Mouse (Mus musculus): ENCODE results near the gene Olfr69. TPM values are rescaled to one million over a fixed set of nuclear protein-coding genes. Genes with fewer than 3 reads are reported as not detected.
"Not testable (repeated sequence)": the region's sequence is repeated elsewhere in the genome, so short reads cannot be mapped to it uniquely, and the experiment has no call there.

The Olfr69 gene
- not detected for total RNA-seq (2021)
- long read RNA-seq, experiment 1: 0 reads
- long read RNA-seq, experiment 2: 0 reads

- H3K27ac ChIP-seq: no peak within 1 kb of the TSS
- intact Hi-C loops (cut with DNase I): no loop called here
- no peak within 1 kb of the TSS for H3K4me3 ChIP-seq
- TF ChIP-seq CTCF (IDR thresholded peaks at IDR 0.05): no peak
- no peak for DNase-seq
Measured at GRCm38 (mm10) chr7:103771494-103771893, at the start of gene Olfr69. Olfr69 (minus strand) TSS chr7:103771594.

GRCm38 (mm10) chr7:103815085-103815484 is 43.7 kb upstream of the Olfr69 start:
- intact Hi-C loops (cut with DNase I); H3K27ac ChIP-seq; DNase-seq; H3K4me3 ChIP-seq: not testable (repeated sequence)

DNA sequence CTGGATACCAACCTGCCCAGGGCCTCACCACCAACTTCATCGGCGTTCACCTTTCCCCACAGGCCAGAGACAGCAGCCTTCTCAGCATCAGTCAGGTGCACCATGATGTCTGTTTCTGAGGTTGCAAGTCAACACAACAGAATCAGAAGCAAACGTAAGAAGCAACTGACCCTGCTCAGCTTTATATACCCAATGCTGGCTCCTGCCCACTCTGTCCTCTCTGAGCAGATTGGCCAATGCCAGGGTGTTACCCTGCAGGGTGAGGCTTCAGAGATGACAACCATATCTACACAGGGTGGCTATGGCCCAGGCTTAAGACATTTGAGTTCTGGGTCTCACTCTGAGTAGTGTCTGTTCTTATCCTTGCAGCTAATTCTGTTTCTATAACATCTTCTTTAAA is 42.4 kb upstream of the Olfr69 start, which contains the start of gene Hbb-bt:
Hbb-bt (minus strand) TSS at position 231 of the 400 bp plus-strand sequence.
- no peak within 1 kb of the TSS for H3K27ac ChIP-seq
- H3K4me3 ChIP-seq: no peak within 1 kb of the TSS
- no peak for DNase-seq
- intact Hi-C loops (cut with DNase I): no loop called here
- no peak for TF ChIP-seq CTCF (IDR thresholded peaks at IDR 0.05)

GRCm38 (mm10) chr7:103813152-103813551 is 41.8 kb upstream of the Olfr69 start:
- H3K27ac ChIP-seq; intact Hi-C loops (cut with DNase I); DNase-seq; H3K4me3 ChIP-seq: not testable (repeated sequence)

- intact Hi-C loops (cut with DNase I): no loop called here
- Histone ChIP-seq H3K4me3 (no peak overlapping the region), H3K27ac (no peak overlapping the region)
- TF ChIP-seq CTCF (IDR thresholded peaks at IDR 0.05): no peak
- no peak for DNase-seq
Measured at GRCm38 (mm10) chr7:103812174-103812573, 40.8 kb upstream of the Olfr69 start.

DNA sequence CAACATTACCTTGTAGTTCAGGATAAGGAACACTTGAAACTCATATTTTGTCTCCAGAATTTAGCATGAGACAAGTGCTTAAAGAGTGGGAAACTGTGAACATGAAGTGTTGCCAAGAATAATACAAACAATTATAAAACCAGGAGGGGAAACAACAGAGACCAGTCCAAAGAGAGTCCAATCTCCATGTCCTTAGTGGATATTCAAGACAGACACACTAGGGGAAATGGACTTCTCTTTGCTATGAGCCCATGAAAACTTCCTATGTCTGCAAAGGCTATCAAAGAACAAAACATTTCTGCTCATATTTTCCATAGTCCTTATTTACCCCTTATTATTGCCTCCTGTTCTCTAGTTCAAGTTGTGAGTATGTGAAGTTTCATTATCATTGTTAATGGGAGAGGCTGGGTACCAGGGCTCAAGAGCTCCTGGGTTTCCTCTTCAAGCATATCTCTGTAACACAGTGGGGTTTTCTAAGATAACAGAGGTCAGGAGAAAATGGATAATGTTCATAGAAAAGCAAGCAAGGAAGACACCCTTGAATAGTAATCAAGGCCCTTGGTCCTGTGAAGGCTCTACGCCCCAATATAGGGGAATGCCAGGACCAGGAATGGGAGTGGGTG is 39.9 kb upstream of the Olfr69 start:
- no peak overlapping the region for H3K4me3 ChIP-seq
- no peak for DNase-seq
- no peak overlapping the region for H3K27ac ChIP-seq
- no peak for TF ChIP-seq CTCF (IDR thresholded peaks at IDR 0.05)
- intact Hi-C loops (cut with DNase I): no loop called here

GRCm38 (mm10) chr7:103810746-103811145 is 39.4 kb upstream of the Olfr69 start:
- TF ChIP-seq CTCF (IDR thresholded peaks at IDR 0.05): no peak
- DNase-seq: no peak
- intact Hi-C loops (cut with DNase I): no loop called here
- H3K4me3 ChIP-seq: no peak overlapping the region
- no peak overlapping the region for H3K27ac ChIP-seq

DNA sequence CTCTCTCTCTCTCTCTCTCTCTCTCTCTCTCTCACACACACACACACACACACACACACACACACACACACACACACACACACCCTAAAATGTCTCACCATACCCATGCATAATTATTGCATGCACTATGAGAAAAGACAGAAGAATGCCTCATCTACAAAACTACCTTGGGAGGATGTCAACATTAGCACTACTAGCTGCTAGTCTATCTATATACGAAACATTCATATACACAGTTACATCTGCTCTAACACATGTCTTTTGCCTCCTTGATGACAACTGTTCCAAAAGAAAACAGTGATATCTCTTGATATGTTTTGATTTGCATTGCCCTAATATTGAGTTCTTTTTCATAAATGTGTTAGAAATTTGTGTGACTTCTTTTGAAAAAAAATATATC is 38.9 kb upstream of the Olfr69 start:
- intact Hi-C loops (cut with DNase I): no loop called here
- no peak for TF ChIP-seq CTCF (IDR thresholded peaks at IDR 0.05)
- Histone ChIP-seq H3K4me3 (no peak overlapping the region), H3K27ac (no peak overlapping the region)
- no peak for DNase-seq

- no peak for DNase-seq
- Histone ChIP-seq H3K4me3 (no peak overlapping the region), H3K27ac (no peak overlapping the region)
- intact Hi-C loops (cut with DNase I): no loop called here
- no peak for TF ChIP-seq CTCF (IDR thresholded peaks at IDR 0.05)
Measured at GRCm38 (mm10) chr7:103809801-103810155, 38.4 kb upstream of the Olfr69 start.

DNA sequence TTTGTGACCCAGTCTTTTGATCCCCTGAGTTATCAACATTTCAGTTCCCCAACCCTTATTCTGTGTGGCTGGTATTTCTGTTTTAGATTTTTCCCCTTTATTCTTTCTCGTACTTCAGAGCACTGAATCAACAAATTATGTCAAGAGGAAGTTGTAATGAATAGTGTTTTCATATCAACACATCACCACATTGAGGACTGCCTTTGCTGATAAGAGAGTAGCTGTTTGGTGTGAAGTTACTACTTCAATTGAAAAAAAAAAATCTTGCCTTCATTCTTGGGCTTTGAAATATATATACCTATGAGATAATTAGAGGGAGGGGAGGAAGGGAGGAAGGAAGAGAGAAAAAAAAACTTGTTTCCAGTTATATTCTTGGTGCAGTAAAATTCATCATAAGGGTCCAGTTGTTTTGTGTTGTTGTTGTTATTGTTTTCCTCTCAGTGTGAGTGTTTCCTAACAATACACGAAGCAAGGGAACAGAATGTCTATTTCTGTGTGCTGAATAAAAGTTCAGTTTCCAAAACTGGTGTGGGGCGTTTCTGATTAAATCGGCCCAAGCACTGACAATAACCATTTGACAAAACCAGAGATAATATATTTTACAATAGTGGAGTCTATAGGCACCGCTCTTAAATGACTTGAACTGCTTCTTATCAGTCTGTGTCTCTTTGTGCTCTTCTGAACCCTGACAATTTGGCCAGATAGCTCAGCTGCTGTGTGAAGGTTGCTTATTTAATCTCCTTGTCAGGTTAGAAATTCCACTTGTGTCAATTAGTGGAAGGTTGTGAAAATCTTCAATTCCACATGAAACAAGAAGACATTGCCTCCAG is 37.8 kb upstream of the Olfr69 start:
- no peak for TF ChIP-seq CTCF (IDR thresholded peaks at IDR 0.05)
- no peak for DNase-seq
- Histone ChIP-seq H3K27ac (no peak overlapping the region), H3K4me3 (no peak overlapping the region)
- intact Hi-C loops (cut with DNase I): no loop called here

- intact Hi-C loops (cut with DNase I); DNase-seq; H3K27ac ChIP-seq; H3K4me3 ChIP-seq: not testable (repeated sequence)
Measured at GRCm38 (mm10) chr7:103808120-103808519, 36.7 kb upstream of the Olfr69 start.

DNA sequence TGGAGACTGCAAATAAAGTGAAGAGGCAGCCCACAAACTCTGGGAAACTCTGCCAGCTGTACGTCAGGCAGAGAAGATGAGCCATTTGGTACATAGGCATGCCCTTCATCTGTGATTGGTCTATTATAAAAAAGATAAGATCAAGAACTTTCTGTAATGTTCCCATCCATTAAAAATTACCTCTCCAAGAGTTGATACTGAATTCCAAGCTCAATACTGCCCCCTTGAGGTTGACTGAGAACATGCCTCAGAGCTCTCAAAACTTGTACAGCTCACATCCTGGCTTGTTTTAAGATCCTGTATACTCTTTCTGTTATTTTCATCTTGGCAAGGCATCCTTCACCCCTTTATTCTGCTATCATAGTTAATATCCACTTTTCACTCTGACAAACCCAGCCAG is 35.5 kb upstream of the Olfr69 start:
- no peak overlapping the region for H3K4me3 ChIP-seq
- H3K27ac ChIP-seq: no peak overlapping the region
- no peak for DNase-seq
- intact Hi-C loops (cut with DNase I): no loop called here
- peak; percentile 45 for TF ChIP-seq CTCF (IDR thresholded peaks at IDR 0.05)

- Histone ChIP-seq H3K27ac (no peak overlapping the region), H3K4me3 (no peak overlapping the region)
- no peak for DNase-seq
- intact Hi-C loops (cut with DNase I): no loop called here
- peak; percentile 8; the same call in 1 of the 2 replicates for TF ChIP-seq CTCF (IDR thresholded peaks at IDR 0.05)
Measured at GRCm38 (mm10) chr7:103792669-103793388, 21.4 kb upstream of the Olfr69 start.
